8 mouse cellular contexts compared by ENCODE assay signal in genomic region chr5:105986401-105986800, GRCm38 (mm10).
DNase-seq lines count a peak whose midpoint lies in the region.

No protein-coding gene starts in this region.

- peak; percentile 24 for DNase-seq in left cerebral cortex, adult 11 months (ENCODE audit: low spot score)
- DNase-seq in left cerebral cortex, adult 8-10 months (ENCODE audit: low spot score in 2 of 2): no peak
- peak; percentile 70 for DNase-seq in ZHBTc4 (ENCODE audit: low read depth, low spot score)
- DNase-seq in cerebellum, adult 9-11 months: peak; percentile 69
- DNase-seq in layer of hippocampus, adult 11-12 months (ENCODE audit: low spot score): peak; percentile 54
- DNase-seq in retina, postnatal 1 day: peak; percentile 80
- DNase-seq in spleen, postnatal 10 days (ENCODE audit: low spot score in 2 of 2): no peak
- no peak for DNase-seq in thymus, postnatal 25 days

Comparison
In these comparisons a context has a peak if more than half of its experiments do, and no peak if none do; other contexts are left out.
1. DNase-seq: peak in left cerebral cortex, adult 11 months (single experiment), ZHBTc4 (single experiment), cerebellum, adult 9-11 months (single experiment), layer of hippocampus, adult 11-12 months (single experiment) and retina, postnatal 1 day (single experiment); none in left cerebral cortex, adult 8-10 months (0 of 2), spleen, postnatal 10 days (0 of 2) and thymus, postnatal 25 days (single experiment).